Mouse (Mus musculus) small intestine, adult 2 months (tissue): ENCODE measurements around the gene Cpsf2. TPM values are rescaled to one million over a fixed set of nuclear protein-coding genes. Genes with fewer than 3 reads are reported as not detected.

Experiments used
- H3K27ac ChIP-seq: fragments of 200-500 bp; 2 replicates; pipeline ENCODE4 v1.5.1; 2012; ENCODE audit warnings: low read depth, low read length, control low read depth, inconsistent platforms; ENCODE audit not compliant: insufficient read depth
- H3K27me3 ChIP-seq: fragments of 200-500 bp; 2 replicates; pipeline ENCODE4 v1.6.1; 2012; ENCODE audit warnings: mild to moderate bottlenecking, moderate library complexity, low read length, inconsistent platforms; ENCODE audit not compliant: control insufficient read depth, insufficient read depth
- H3K36me3 ChIP-seq: fragments of 200-500 bp; 2 replicates; pipeline ENCODE4 v1.6.1; 2012; ENCODE audit warnings: mild to moderate bottlenecking, low read length, control low read depth, inconsistent platforms; ENCODE audit not compliant: control insufficient read depth, insufficient read depth
- H3K4me1 ChIP-seq: fragments of 200-500 bp; 2 replicates; pipeline ENCODE4 v1.6.1; 2012; ENCODE audit warnings: low read length, inconsistent platforms, mixed read lengths; ENCODE audit not compliant: control insufficient read depth, insufficient read depth, insufficient read length
- H3K4me3 ChIP-seq: fragments of 200-500 bp; 2 replicates; pipeline ENCODE4 v1.5.1; 2012; ENCODE audit warnings: low read depth, mild to moderate bottlenecking, control low read depth, inconsistent platforms, low read length, moderate library complexity
- CTCF ChIP-seq: fragments of 200-500 bp; IDR thresholded peaks from 2 replicates; pipeline ENCODE4 v1.5.1; 2012; ENCODE audit warnings: low read depth, mild to moderate bottlenecking, control low read depth, inconsistent platforms, low read length, moderate library complexity, mixed read lengths; ENCODE audit not compliant: insufficient replicate concordance, insufficient read length; ENCODE audit errors: extremely low read depth
- POLR2A ChIP-seq: fragments of 200-500 bp; IDR thresholded peaks from 2 replicates; pipeline ENCODE4 v1.6.1; 2012; ENCODE audit warnings: low read depth, mild to moderate bottlenecking, control low read depth, inconsistent platforms, low read length, moderate library complexity
- WGBS: fragments of 180-500 bp; shearing (Covaris S2); methylation state at CpG from one replicate; pipeline ENCODE4 v1.1.7; 2018; 5-methylcytosine and 5-hydroxymethylcytosine counted together
- polyA plus RNA-seq: library from polyadenylated mRNA; depleted of rRNA; stranded (reverse); fragments of >200 nt; gene quantifications from 2 replicates; pipeline ENCODE4 v1.2.3, GENCODE M21; 2012; rRNA removed

Cpsf2 gene
- polyA plus RNA-seq, 1 experiment = 1.2 TPM

DNA sequence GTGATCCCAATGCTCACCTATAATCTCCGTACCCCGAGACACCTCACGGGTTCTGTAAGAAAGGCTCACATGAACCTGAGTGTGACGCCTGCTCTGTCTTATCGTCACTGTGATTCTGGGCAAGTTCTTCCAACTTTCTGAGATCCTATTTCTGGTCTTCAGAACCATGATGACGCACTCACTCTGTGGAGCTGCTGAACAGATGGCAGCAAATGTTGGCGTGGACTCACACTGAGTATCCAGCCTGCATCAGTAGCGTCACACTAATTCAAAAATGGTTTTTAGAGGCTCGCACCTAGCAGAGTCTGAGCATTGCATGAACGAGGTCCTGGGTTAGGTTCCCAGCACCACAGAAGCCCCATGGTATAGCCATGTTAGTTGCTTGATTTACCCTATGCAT is 80.0 kb downstream of the Cpsf2 start:
- Histone ChIP-seq H3K27me3 (no peaks in the 10 kb centered on the region), H3K27ac (no peak overlapping the region), H3K36me3 (no peaks in the 10 kb centered on the region), H3K4me1 (no peaks in the 10 kb centered on the region), H3K4me3 (no peak overlapping the region)
- 91% methylated on average over 10 of the region's 10 CpGs for WGBS
- TF ChIP-seq POLR2A = no peak
- TF ChIP-seq CTCF = no peak

Other genes with a start within 250 kb of the Cpsf2 start
- 15.3 and 17.0 TPM in 2 replicates for gene Fbln5, start 156.9 kb upstream of the Cpsf2 start, polyA plus RNA-seq
- 2.1 and 2.3 TPM in 2 replicates for gene Trip11, start 62.7 kb upstream of the Cpsf2 start, polyA plus RNA-seq
- 0.30 and 0.76 TPM in 2 replicates for gene Atxn3, start 17.7 kb upstream of the Cpsf2 start, polyA plus RNA-seq
- 0.18 TPM in 1 of 2 replicates, not detected in the other for gene Slc24a4, start 152.7 kb downstream of the Cpsf2 start, polyA plus RNA-seq